Mouse (Mus musculus) embryonic facial prominence, embryonic 10.5 days (tissue): ENCODE measurements at regions not wholly inside any gene's neighbourhood (a gene's known extent, or its start where the extent isn't known, plus 50 kb on each side); places are given as distances from the start of the nearest gene placed in this dataset. TPM values are rescaled to one million over a fixed set of nuclear protein-coding genes. Genes with fewer than 3 reads are reported as not detected.

Experiments
- DNase-seq: peaks from one replicate; pipeline ENCODE4 v3.0.0-alpha.2; 2017; ENCODE audit warnings: low spot score
- H3K27ac ChIP-seq: fragments of 300-500 bp; sonication (generic); replicated peaks from 2 replicates; pipeline ENCODE4 v1.5.1; 2016; ENCODE audit warnings: mild to moderate bottlenecking
- H3K27me3 ChIP-seq: fragments of 300-500 bp; sonication (generic); replicated peaks from 2 replicates; pipeline ENCODE4 v1.6.1; 2016; ENCODE audit warnings: low read depth, mild to moderate bottlenecking; ENCODE audit not compliant: poor library complexity, severe bottlenecking
- H3K36me3 ChIP-seq: fragments of 300-500 bp; sonication (generic); replicated peaks from 2 replicates; pipeline ENCODE4 v1.6.1; 2016; ENCODE audit warnings: mild to moderate bottlenecking, moderate library complexity
- H3K4me1 ChIP-seq: fragments of 300-500 bp; sonication (generic); 2 replicates; pipeline ENCODE4 v1.6.1; 2016
- H3K4me3 ChIP-seq: fragments of 300-500 bp; sonication (generic); 2 replicates; pipeline ENCODE4 v1.5.1; 2016; ENCODE audit warnings: mild to moderate bottlenecking, moderate library complexity
- H3K9me3 ChIP-seq: fragments of 300-500 bp; sonication (generic); 2 replicates; pipeline ENCODE4 v1.6.1; 2016; ENCODE audit warnings: mild to moderate bottlenecking
- WGBS: fragments of 180-500 bp; shearing (Covaris S2); methylation state at CpG from one replicate; pipeline ENCODE4 v1.1.7; 2016; 5-methylcytosine and 5-hydroxymethylcytosine counted together
- microRNA-seq: library from miRNA; unstranded; fragments of <30 nt; microRNA quantifications from one replicate; pipeline ENCODE4, GENCODE M21; 2017

DNA sequence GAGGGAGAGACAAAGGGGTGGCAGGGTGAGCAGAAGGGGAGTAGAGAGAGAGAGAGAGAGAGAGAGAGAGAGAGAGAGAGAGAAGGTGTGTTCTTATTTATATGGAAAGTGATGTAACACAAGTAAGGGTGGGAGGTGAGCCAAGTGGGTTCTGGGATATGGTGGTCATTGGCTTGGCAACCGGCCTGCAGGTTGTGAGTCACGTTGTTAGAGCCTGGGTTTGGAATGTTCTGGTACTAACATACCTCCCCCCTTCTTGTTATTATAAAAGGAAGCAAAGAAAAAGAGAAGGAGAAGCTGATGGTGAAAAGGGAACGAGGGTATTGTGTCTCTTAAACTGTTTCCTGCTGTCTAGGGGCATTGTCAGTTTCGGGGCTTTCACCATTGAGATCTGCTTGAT lies 58.3 kb upstream of the Lemd2 start:
- no peak for DNase-seq
- Histone ChIP-seq H3K4me3 (no peak overlapping the region), H3K27ac (no peak overlapping the region), H3K27me3 (no peaks in the 10 kb centered on the region), H3K4me1 (no peaks in the 10 kb centered on the region), H3K9me3 (peaks cover 3% of the 10 kb centered on the region; the same call in 1 of the 2 replicates), H3K36me3 (no peaks in the 10 kb centered on the region)
- WGBS = 79% methylated on average over 4 of the region's 4 CpGs

DNA sequence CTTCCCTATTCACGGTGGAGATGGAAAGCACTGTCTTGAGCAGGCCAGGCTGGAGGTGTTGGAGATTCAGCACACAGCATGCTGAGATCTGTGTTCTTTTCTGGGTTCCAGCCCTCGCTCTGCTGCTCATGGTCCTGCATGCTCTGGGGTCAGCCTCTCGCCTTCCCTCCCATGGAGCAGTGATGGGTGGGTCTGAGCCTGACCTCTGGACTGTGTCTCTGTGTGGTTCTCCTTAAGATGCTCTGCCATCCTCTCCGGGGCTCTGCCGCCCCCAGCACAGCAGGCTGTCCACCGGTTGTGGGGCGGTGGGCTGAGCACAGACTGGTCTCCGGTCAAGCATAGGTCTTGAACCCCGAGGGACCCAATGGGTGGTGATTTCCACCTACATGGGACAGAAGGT lies 57.7 kb upstream of the Lemd2 start:
- DNase-seq = no peak
- Histone ChIP-seq H3K36me3 (no peaks in the 10 kb centered on the region), H3K4me1 (no peaks in the 10 kb centered on the region), H3K9me3 (peaks cover 3% of the 10 kb centered on the region; the same call in 1 of the 2 replicates), H3K27me3 (no peaks in the 10 kb centered on the region), H3K4me3 (no peak overlapping the region), H3K27ac (no peak overlapping the region)
- WGBS = 93% methylated on average over 9 of the region's 9 CpGs

DNA sequence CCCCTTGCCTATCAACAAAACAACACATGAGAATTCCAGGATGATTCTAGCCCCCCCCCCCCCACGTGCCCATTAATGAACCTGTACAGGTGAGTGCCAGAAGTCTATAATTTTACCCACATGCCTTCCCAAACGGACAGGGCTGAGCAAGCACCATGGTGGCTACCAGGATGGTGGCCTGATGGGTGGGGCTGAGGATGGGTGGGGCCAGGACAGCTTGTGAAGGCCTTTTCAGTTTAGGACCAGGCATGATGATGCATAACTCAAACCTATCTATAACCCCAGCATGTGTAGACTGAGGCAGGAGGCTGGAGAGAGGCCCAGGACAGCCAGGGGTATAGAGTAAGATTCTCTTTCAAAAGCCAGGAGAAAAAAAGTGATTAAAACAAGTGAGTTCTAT lies 57.0 kb upstream of the Lemd2 start:
- DNase-seq = no peak
- peaks cover 3% of the 10 kb centered on the region; the same call in 1 of the 2 replicates for H3K9me3 ChIP-seq
- H3K27me3 ChIP-seq = no peaks in the 10 kb centered on the region
- 0 out of 2 replicates have a peak, but pooled peaks cover 4% of the 10 kb centered on the region for H3K4me1 ChIP-seq
- no peak overlapping the region for H3K27ac ChIP-seq
- 65% methylated on average over 2 of the region's 2 CpGs for WGBS
- H3K4me3 ChIP-seq = no peak overlapping the region
- H3K36me3 ChIP-seq = no peaks in the 10 kb centered on the region

DNA sequence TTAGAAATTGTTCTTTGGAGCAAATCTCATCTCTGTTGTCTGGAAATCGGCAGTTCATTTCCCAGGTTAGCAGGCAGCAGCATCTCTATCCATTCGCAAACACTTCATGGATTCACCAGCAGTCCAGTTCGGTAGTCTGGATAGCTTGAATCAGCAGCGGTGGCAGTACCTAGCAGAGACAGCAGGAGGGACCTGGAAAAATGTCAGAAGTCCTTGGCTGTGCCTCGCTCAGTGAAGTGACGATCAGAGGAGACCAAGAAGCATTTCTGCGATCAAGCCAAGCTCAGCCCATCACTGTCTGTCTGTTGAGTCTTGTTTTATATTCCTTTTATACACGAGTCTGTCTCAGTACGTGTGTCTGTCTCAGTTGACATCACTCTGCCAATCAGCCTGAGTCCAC lies 55.8 kb upstream of the Lemd2 start:
- WGBS = 90% methylated on average over 9 of the region's 9 CpGs
- DNase-seq = no peak
- no peaks in the 10 kb centered on the region for H3K36me3 ChIP-seq
- no peak overlapping the region for H3K27ac ChIP-seq
- H3K9me3 ChIP-seq = peaks cover 3% of the 10 kb centered on the region; the same call in 1 of the 2 replicates
- H3K4me1 ChIP-seq = 0 out of 2 replicates have a peak, but pooled peaks cover 4% of the 10 kb centered on the region
- no peaks in the 10 kb centered on the region for H3K27me3 ChIP-seq
- no peak overlapping the region for H3K4me3 ChIP-seq

DNA sequence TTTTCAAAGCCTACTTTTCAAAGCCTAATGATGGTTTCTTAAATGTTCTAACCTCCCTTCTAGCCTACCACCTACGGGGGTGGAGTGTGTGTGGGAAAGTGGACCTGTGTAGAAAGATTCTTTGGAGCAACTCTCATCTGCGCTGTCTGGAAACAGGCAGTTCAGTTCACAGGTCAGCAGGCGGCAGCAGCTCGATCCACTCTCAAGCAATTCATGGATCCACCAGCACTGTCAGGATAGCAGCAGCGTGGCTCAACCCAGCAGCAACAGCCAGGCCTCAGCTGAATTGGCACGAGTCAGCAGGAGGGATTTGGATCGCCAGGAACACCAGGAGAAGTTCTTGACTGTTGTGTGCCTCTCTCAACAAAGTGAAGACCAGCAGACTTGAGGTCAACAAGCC lies 53.1 kb upstream of the Lemd2 start:
- Histone ChIP-seq H3K27ac (no peak overlapping the region), H3K27me3 (no peaks in the 10 kb centered on the region), H3K9me3 (peaks cover 3% of the 10 kb centered on the region; the same call in 1 of the 2 replicates), H3K4me1 (0 out of 2 replicates have a peak, but pooled peaks cover 4% of the 10 kb centered on the region), H3K4me3 (no peak overlapping the region), H3K36me3 (no peaks in the 10 kb centered on the region)
- 45% methylated on average over 7 of the region's 7 CpGs for WGBS
- no peak for DNase-seq

DNA sequence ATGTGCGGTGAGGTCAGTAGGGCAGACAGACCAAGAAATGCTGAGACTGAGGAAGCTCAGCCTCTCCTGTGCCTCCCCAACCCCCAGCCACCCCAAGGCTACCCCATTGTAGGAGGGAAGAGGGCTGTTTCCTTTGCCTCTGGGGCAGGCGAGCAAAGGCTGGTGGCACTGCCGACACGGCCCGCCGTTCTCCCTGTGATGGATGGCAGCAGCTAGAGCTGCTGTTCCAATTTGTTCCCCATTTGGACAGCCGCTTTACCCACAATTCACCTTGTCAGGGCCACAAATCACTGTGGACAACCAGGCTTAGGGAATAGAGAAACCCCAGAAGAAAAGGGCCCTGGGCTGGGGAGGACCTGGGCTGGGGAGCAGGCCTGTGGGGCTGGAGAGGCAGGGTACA lies 51.5 kb upstream of the Lemd2 start:
- H3K4me1 ChIP-seq = 0 out of 2 replicates have a peak, but pooled peaks cover 4% of the 10 kb centered on the region
- H3K27me3 ChIP-seq = no peaks in the 10 kb centered on the region
- 80% methylated on average over 7 of the region's 7 CpGs for WGBS
- no peak overlapping the region for H3K4me3 ChIP-seq
- H3K9me3 ChIP-seq = peaks cover under 1% of the 10 kb centered on the region; the same call in 1 of the 2 replicates
- no peaks in the 10 kb centered on the region for H3K36me3 ChIP-seq
- no peak overlapping the region for H3K27ac ChIP-seq
- DNase-seq = no peak

Small RNAs in the stretch of these regions (microRNA-seq; reads per million reads assigned to microRNA genes)
- not detected for gene Mir7214
- not detected for gene Mir7216
- gene Mir7217 = not detected
- gene Mir7218 = not detected
